Mouse (Mus musculus) midbrain, postnatal 0 days (tissue): Measurements from ENCODE around the gene Ppil2. TPM values are rescaled to one million over a fixed set of nuclear protein-coding genes. Genes with fewer than 3 reads are reported as not detected.

Source experiments
- ATAC-seq: fragments of 200-750 bp; cut with Nextera tagmentation; 2 replicates; pipeline ENCODE4 v1.8.0; 2017; ENCODE audit warnings: moderate number of reproducible peaks, mild to moderate bottlenecking, moderate TSS enrichment, moderate library complexity; ENCODE audit not compliant: low FRiP score
- DNase-seq: peaks from one replicate; pipeline ENCODE4 v3.0.0-alpha.2; 2015; ENCODE audit warnings: low spot score
- H3K27ac ChIP-seq: fragments of 300-500 bp; sonication (generic); 2 replicates; pipeline ENCODE4 v1.5.1; 2014; ENCODE audit warnings: low read depth, mild to moderate bottlenecking, low read length, mixed read lengths
- H3K27me3 ChIP-seq: fragments of 300-500 bp; sonication (generic); 2 replicates; pipeline ENCODE4 v1.6.1; 2014; ENCODE audit warnings: low read length, control low read depth, mixed read lengths; ENCODE audit not compliant: insufficient read depth
- H3K36me3 ChIP-seq: fragments of 300-500 bp; sonication (generic); 2 replicates; pipeline ENCODE4 v1.6.1; 2014; ENCODE audit warnings: low read length, control low read depth, mixed read lengths; ENCODE audit not compliant: insufficient read depth
- H3K4me1 ChIP-seq: fragments of 300-500 bp; sonication (generic); 2 replicates; pipeline ENCODE4 v1.6.1; 2014; ENCODE audit warnings: mild to moderate bottlenecking, control low read depth, antibody characterized with exemption, low read length, mixed read lengths; ENCODE audit not compliant: insufficient read depth
- H3K4me2 ChIP-seq: fragments of 300-500 bp; sonication (generic); 2 replicates; pipeline ENCODE4 v1.6.1; 2014; ENCODE audit warnings: low read depth, mild to moderate bottlenecking, low read length, mixed read lengths; ENCODE audit not compliant: poor library complexity, severe bottlenecking
- H3K4me3 ChIP-seq: fragments of 300-500 bp; sonication (generic); 2 replicates; pipeline ENCODE4 v1.5.1; 2014; ENCODE audit warnings: low read depth, mild to moderate bottlenecking, low read length, moderate library complexity
- H3K9ac ChIP-seq: fragments of 300-500 bp; sonication (generic); replicated peaks from 2 replicates; pipeline ENCODE4 v1.6.1; 2014; ENCODE audit warnings: mild to moderate bottlenecking, low read length, moderate library complexity, mixed read lengths; ENCODE audit not compliant: poor library complexity, severe bottlenecking
- H3K9me3 ChIP-seq: fragments of 300-500 bp; sonication (generic); 2 replicates; pipeline ENCODE4 v1.6.1; 2016; ENCODE audit warnings: low read length, control low read depth
- CTCF ChIP-seq: IDR thresholded peaks from 2 replicates; pipeline ENCODE4 v1.5.1; 2016; ENCODE audit warnings: antibody characterized with exemption, mild to moderate bottlenecking
- WGBS: fragments of 180-500 bp; shearing (Covaris S2); extraction: QIAGEN DNeasy Blood & Tissue Kit; methylation state at CpG from one replicate; pipeline ENCODE4 v1.1.7; 2014; 5-methylcytosine and 5-hydroxymethylcytosine counted together
- microRNA counts: library from miRNA; unstranded; fragments of <30 nt; microRNA quantifications from one replicate; lab custom pipeline; 2015
- microRNA-seq: library from miRNA; unstranded; fragments of <30 nt; microRNA quantifications from one replicate; pipeline ENCODE4, GENCODE M21; 2016; ENCODE audit warnings: borderline number of aligned reads
- polyA plus RNA-seq: library from polyadenylated mRNA; unstranded; fragments of >200 nt; fragmentation: Nextera tagmentation; extraction: Ambion mirVana; gene quantifications from 2 replicates; pipeline ENCODE4 v1.2.1, GENCODE M21; 2015
- total RNA-seq: library from RNA; depleted of rRNA; stranded (reverse); fragments of >200 nt; gene quantifications from 2 replicates; pipeline ENCODE4 v1.2.3, GENCODE M21; 2014; rRNA removed

The Ppil2 gene
- total and polyA plus RNA-seq, 2 experiments from 2014 or later, result 88.2 to 100 TPM

- Histone ChIP-seq H3K27ac (no peak overlapping the region), H3K4me1 (no peaks in the 10 kb centered on the region), H3K4me2 (no peak overlapping the region), H3K27me3 (no peaks in the 10 kb centered on the region), H3K36me3 (peaks cover 43% of the 10 kb centered on the region), H3K4me3 (no peak overlapping the region), H3K9ac (no peak overlapping the region), H3K9me3 (no peaks in the 10 kb centered on the region)
- ATAC-seq (no peak), DNase-seq (no peak)
- WGBS, result 95% methylated on average over 3 of the region's 3 CpGs
- TF ChIP-seq CTCF, result no peak
Observed at GRCm38 (mm10) chr16:17040716-17041115, 70.3 kb downstream of the Ppil2 start.

MicroRNAs within 50 kb of the gene (microRNA counts, 519-probe panel; counts per million panel counts)
- microRNA mmu-miR-130b (lab: Ali Mortazavi, UCI) (4,354 counts per million, percentile 86 among the panel's probes with 10 or more counts), microRNA mmu-miR-301b (lab: Ali Mortazavi, UCI) (1,627 counts per million, percentile 61 among the panel's probes with 10 or more counts)

Small RNAs within 50 kb of the gene (microRNA-seq; reads per million reads assigned to microRNA genes)
- gene Mir130b, result 2,823 reads per million, percentile 83 among the genes with 10 or more reads in this experiment
- 132 reads per million, percentile 49 among the genes with 10 or more reads in this experiment for gene Mir301b

Other genes with a start within 250 kb of the Ppil2 start
- gene Igll1, start 247.3 kb downstream of the Ppil2 start, total RNA-seq, result not detected in 2 replicates
- not detected in 2 replicates for gene Igll1, start 247.3 kb downstream of the Ppil2 start, polyA plus RNA-seq
- gene Top3b, start 240.5 kb downstream of the Ppil2 start, total RNA-seq, result 60.1 and 81.0 TPM in 2 replicates
- gene Top3b, start 240.5 kb downstream of the Ppil2 start, polyA plus RNA-seq, result 60.9 and 62.7 TPM in 2 replicates
- gene Vpreb1, start 240.4 kb downstream of the Ppil2 start, total RNA-seq, result not detected in 2 replicates
- gene Vpreb1, start 240.4 kb downstream of the Ppil2 start, polyA plus RNA-seq, result 0.52 TPM in 1 of 2 replicates, not detected in the other
- 30.0 and 33.0 TPM in 2 replicates for gene Ppm1f, start 214.8 kb downstream of the Ppil2 start, total RNA-seq
- gene Ppm1f, start 214.8 kb downstream of the Ppil2 start, polyA plus RNA-seq, result 12.4 and 13.7 TPM in 2 replicates
- 210 and 229 TPM in 2 replicates for gene Mapk1, start 127.9 kb downstream of the Ppil2 start, total RNA-seq
- gene Mapk1, start 127.9 kb downstream of the Ppil2 start, polyA plus RNA-seq, result 165 and 179 TPM in 2 replicates
- gene Ypel1, start 41.6 kb downstream of the Ppil2 start, total RNA-seq, result 63.5 and 71.0 TPM in 2 replicates
- 91.9 and 100 TPM in 2 replicates for gene Ypel1, start 41.6 kb downstream of the Ppil2 start, polyA plus RNA-seq
- 4.3 and 4.5 TPM in 2 replicates for gene 2610318N02Rik, start 13.9 kb upstream of the Ppil2 start, total RNA-seq
- gene 2610318N02Rik, start 13.9 kb upstream of the Ppil2 start, polyA plus RNA-seq, result 5.3 and 5.9 TPM in 2 replicates
- 8.3 and 18.6 TPM in 2 replicates for gene Sdf2l1, start 21.1 kb upstream of the Ppil2 start, total RNA-seq
- gene Sdf2l1, start 21.1 kb upstream of the Ppil2 start, polyA plus RNA-seq, result 11.5 and 11.8 TPM in 2 replicates
- gene Ydjc, start 33.4 kb upstream of the Ppil2 start, total RNA-seq, result 60.2 and 60.3 TPM in 2 replicates
- 48.9 and 51.8 TPM in 2 replicates for gene Ydjc, start 33.4 kb upstream of the Ppil2 start, polyA plus RNA-seq
- 9.0 and 9.6 TPM in 2 replicates for gene Ccdc116, start 36.0 kb upstream of the Ppil2 start, total RNA-seq
- 4.3 and 4.4 TPM in 2 replicates for gene Ccdc116, start 36.0 kb upstream of the Ppil2 start, polyA plus RNA-seq
- 108 and 111 TPM in 2 replicates for gene Ube2l3, start 91.4 kb upstream of the Ppil2 start, total RNA-seq
- 300 and 310 TPM in 2 replicates for gene Ube2l3, start 91.4 kb upstream of the Ppil2 start, polyA plus RNA-seq
- 4.9 and 6.0 TPM in 2 replicates for gene Rimbp3, start 97.3 kb upstream of the Ppil2 start, total RNA-seq
- 1.4 and 1.7 TPM in 2 replicates for gene Rimbp3, start 97.3 kb upstream of the Ppil2 start, polyA plus RNA-seq
- 13.8 and 14.6 TPM in 2 replicates for gene Hic2, start 122.3 kb upstream of the Ppil2 start, total RNA-seq
- gene Hic2, start 122.3 kb upstream of the Ppil2 start, polyA plus RNA-seq, result 4.0 and 5.4 TPM in 2 replicates
- 79.4 and 80.4 TPM in 2 replicates for gene Tmem191c, start 164.8 kb upstream of the Ppil2 start, total RNA-seq
- gene Tmem191c, start 164.8 kb upstream of the Ppil2 start, polyA plus RNA-seq, result 126 and 133 TPM in 2 replicates
- 7.3 and 9.4 TPM in 2 replicates for gene Serpind1, start 220.1 kb upstream of the Ppil2 start, total RNA-seq
- gene Serpind1, start 220.1 kb upstream of the Ppil2 start, polyA plus RNA-seq, result 9.4 and 10.0 TPM in 2 replicates